Mouse (Mus musculus): Measurements from ENCODE around the gene Larp6. TPM values are rescaled to one million over a fixed set of nuclear protein-coding genes. Genes with fewer than 3 reads are reported as not detected.

Gene Larp6
- total RNA-seq, 2 experiments from 2014 or later = 1.1 to 2.2 TPM

DNA sequence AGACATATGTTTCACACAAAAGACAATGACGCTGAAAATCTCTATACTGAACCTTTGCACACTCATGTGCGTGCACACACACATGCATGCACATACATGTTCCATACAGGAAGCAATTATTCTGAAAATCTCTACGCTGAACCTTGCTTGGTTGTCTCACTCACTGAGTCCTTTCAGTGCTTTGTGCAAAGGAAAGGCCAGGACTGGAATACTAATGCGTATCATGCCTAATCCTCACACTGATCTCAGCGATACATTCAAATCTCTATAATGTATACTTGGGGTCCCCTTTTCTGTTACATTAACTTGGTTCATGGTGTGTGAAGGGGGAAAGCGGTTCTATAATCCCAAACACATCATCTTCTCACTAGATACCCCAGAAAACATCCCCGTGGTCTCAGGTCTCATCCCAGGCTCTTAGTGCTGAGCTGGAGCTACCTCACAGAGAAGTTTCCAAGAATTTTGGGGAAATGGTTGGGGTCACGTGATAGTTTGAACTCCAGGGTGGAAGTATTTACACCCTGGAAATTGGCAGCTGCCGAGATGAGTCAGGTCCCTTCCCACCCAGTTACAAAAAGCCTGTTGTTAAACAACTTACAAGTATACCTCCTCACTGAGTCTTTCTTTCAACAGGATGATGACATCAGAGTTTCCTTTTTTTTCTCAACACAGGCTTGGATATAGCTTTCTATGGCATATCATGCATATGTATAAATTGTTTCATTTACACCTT, 69.4 kb downstream of the Larp6 start:
- no peak for DNase-seq
- Histone ChIP-seq H3K4me3 (no peak overlapping the region), H3K27ac (no peak overlapping the region)
- intact Hi-C loops (cut with DNase I) = no loop called here
- TF ChIP-seq CTCF (IDR thresholded peaks at IDR 0.05) = no peak

DNA sequence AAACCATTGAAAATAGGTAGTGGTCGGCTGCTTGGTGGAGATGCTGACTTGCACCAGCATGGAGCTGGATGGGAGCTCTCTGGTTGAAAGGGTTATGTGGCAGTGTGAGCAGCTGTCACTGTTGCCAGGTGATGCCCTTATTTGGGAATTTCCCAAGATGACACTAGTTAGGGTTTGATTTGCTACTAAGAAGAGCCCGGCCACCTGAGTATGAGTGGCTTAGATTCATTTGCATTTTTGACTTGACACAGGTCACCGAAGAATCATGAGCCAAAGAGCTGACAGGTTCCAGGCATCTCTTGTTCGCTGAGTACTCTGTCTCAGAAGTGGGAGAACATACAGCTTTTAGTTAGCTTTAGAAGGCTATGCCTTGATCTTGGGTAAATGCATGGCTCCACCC, 72.3 kb downstream of the Larp6 start:
- intact Hi-C loops (cut with DNase I) = no loop called here
- no peak overlapping the region for H3K27ac ChIP-seq
- H3K4me3 ChIP-seq = no peak overlapping the region
- TF ChIP-seq CTCF (IDR thresholded peaks at IDR 0.05) = no peak
- DNase-seq = no peak

DNA sequence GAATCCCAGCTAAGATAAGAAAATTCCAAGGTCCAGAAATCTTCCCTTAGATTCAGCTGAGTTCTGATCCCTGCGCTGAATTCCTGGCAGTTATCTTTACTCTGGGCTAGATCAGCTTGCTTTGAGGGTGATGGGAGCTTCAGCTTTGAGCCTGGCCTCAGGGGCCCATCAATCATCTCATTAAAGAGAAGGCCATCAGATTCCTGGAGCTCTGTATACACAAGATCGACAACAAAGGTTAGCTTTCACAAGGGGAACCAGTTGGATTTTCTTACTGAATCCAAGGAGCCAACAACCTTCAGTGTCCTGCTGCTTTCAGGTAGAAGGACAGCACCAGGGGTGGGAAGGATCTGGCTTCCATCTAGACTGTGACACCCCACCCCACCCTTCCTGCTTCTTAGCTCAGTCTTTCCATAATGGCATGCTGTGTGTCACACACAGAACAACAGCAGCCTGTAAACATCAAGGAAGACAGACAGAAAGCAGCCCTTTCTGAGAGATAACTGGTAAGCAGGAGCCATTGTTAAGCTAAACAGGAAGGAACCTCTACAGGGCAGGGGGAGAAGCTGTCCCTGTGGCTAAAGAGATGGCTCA, 74.8 kb downstream of the Larp6 start:
- no peak for TF ChIP-seq CTCF (IDR thresholded peaks at IDR 0.05)

More for the DNA sequence above, 74.8 kb downstream of the Larp6 start:
- Histone ChIP-seq H3K4me3 (no peak overlapping the region), H3K27ac (no peak overlapping the region)
- intact Hi-C loops (cut with DNase I) = no loop called here
- no peak for DNase-seq

Other genes with a start within 250 kb of the Larp6 start
- 1 to 10 TPM in 1 of 2 experiments, under 1 TPM in 1; 0.48 to 1.2 TPM for gene Thsd4, start 190.9 kb upstream of the Larp6 start, total RNA-seq (2021)
- gene Lrrc49, start 24.8 kb upstream of the Larp6 start, total RNA-seq (2021) = 1 to 10 TPM; 2.5 to 3.2 TPM
- gene Uaca, start 81.6 kb downstream of the Larp6 start, total RNA-seq (2021) = 100 to 1,000 TPM; 119 to 145 TPM

Measured in gastrocnemius, adult 2 months (tissue).